Mouse (Mus musculus) spleen, adult 2 months (tissue): Measurements from ENCODE around the gene Krt222.

Experiments used
- CTCF ChIP-seq: fragments of 200-500 bp; IDR thresholded peaks from 2 replicates; pipeline ENCODE4 v1.5.1; 2011; ENCODE audit warnings: mild to moderate bottlenecking, inconsistent platforms; ENCODE audit not compliant: insufficient read depth, insufficient read length, insufficient replicate concordance; ENCODE audit errors: extremely low read depth
- POLR2A ChIP-seq: fragments of 200-500 bp; IDR thresholded peaks from 2 replicates; pipeline ENCODE4 v1.6.1; 2011; ENCODE audit warnings: low read depth, low read length, inconsistent platforms

- TF ChIP-seq POLR2A (no peak), CTCF (no peak)
Observed at GRCm38 (mm10) chr11:99256213-99256612, 12.3 kb upstream of the Krt222 start.
